Mouse (Mus musculus) heart, embryonic 15.5 days (tissue): ENCODE measurements around the gene Acot6. TPM values are rescaled to one million over a fixed set of nuclear protein-coding genes. Genes with fewer than 3 reads are reported as not detected.

Source experiments
- ATAC-seq: fragments of 200-750 bp; cut with Nextera tagmentation; replicated peaks from 2 replicates; pipeline ENCODE4 v1.8.0; 2017; ENCODE audit warnings: low read depth, moderate TSS enrichment; ENCODE audit not compliant: insufficient number of reproducible peaks, insufficient read depth, low FRiP score
- H3K27ac ChIP-seq: fragments of 300-500 bp; sonication (generic); 2 replicates; pipeline ENCODE4 v1.5.1; 2015; ENCODE audit warnings: mild to moderate bottlenecking, inconsistent platforms
- H3K27me3 ChIP-seq: fragments of 300-500 bp; sonication (generic); 2 replicates; pipeline ENCODE4 v1.6.1; 2015; ENCODE audit warnings: inconsistent platforms
- H3K36me3 ChIP-seq: fragments of 300-500 bp; sonication (generic); 2 replicates; pipeline ENCODE4 v1.6.1; 2015; ENCODE audit warnings: mild to moderate bottlenecking, inconsistent platforms
- H3K4me1 ChIP-seq: fragments of 300-500 bp; sonication (generic); replicated peaks from 2 replicates; pipeline ENCODE4 v1.6.1; 2015; ENCODE audit warnings: inconsistent platforms
- H3K4me2 ChIP-seq: fragments of 300-500 bp; sonication (generic); 2 replicates; pipeline ENCODE4 v1.6.1; 2015; ENCODE audit warnings: inconsistent platforms, mild to moderate bottlenecking, moderate library complexity
- H3K4me3 ChIP-seq: fragments of 300-500 bp; sonication (generic); 2 replicates; pipeline ENCODE4 v1.5.1; 2015; ENCODE audit warnings: mild to moderate bottlenecking, inconsistent platforms
- H3K9ac ChIP-seq: fragments of 300-500 bp; sonication (generic); 2 replicates; pipeline ENCODE4 v1.6.1; 2015; ENCODE audit warnings: mild to moderate bottlenecking, inconsistent platforms
- H3K9me3 ChIP-seq: fragments of 300-500 bp; sonication (generic); replicated peaks from 2 replicates; pipeline ENCODE4 v1.6.1; 2016; ENCODE audit warnings: inconsistent platforms
- WGBS: fragments of 180-500 bp; shearing (Covaris S2); methylation state at CpG from one replicate; pipeline ENCODE4 v1.1.7; 2015; ENCODE audit warnings: mixed read lengths; 5-methylcytosine and 5-hydroxymethylcytosine counted together
- polyA plus RNA-seq: library from polyadenylated mRNA; unstranded; fragments of >200 nt; fragmentation: Nextera tagmentation; extraction: Ambion mirVana; gene quantifications from 2 replicates; pipeline ENCODE4 v1.2.1, GENCODE M21; 2015

Gene Acot6
- polyA plus RNA-seq, 1 experiment from 2014 or later: 0.83 TPM

GRCm38 (mm10) chr12:84154786-84155522 is 54.5 kb downstream of the Acot6 start:
- Histone ChIP-seq H3K4me1 (peaks cover 39% of the 10 kb centered on the region), H3K9ac (no peak overlapping the region), H3K27ac (peak overlapping the region; percentile 63), H3K36me3 (peaks cover 58% of the 10 kb centered on the region), H3K27me3 (no peaks in the 10 kb centered on the region), H3K4me3 (no peak overlapping the region), H3K9me3 (no peaks in the 10 kb centered on the region), H3K4me2 (no peak overlapping the region)
- WGBS: 49% methylated on average over 11 of the region's 11 CpGs
- ATAC-seq: no peak; the same call in 1 of the 2 replicates

- ATAC-seq: no peak
- WGBS: 52% methylated on average over 2 of the region's 2 CpGs
These were observed 55.0 kb downstream of the Acot6 start for GRCm38 (mm10) chr12:84155523-84155871.

GRCm38 (mm10) chr12:84156210-84156609 is 55.8 kb downstream of the Acot6 start:
- H3K27me3 ChIP-seq: no peaks in the 10 kb centered on the region
- peaks cover 59% of the 10 kb centered on the region for H3K36me3 ChIP-seq
- peaks cover 29% of the 10 kb centered on the region for H3K4me1 ChIP-seq
- WGBS: 92% methylated on average over 18 of the region's 18 CpGs
- no peak overlapping the region for H3K27ac ChIP-seq
- H3K9me3 ChIP-seq: no peaks in the 10 kb centered on the region
- H3K9ac ChIP-seq: no peak overlapping the region; the same call in 1 of the 2 replicates
- ATAC-seq: no peak
- H3K4me2 ChIP-seq: no peak overlapping the region
- H3K4me3 ChIP-seq: no peak overlapping the region

More at GRCm38 (mm10) chr12:84155523-84155871, 55.0 kb downstream of the Acot6 start:
- Histone ChIP-seq H3K27me3 (no peaks in the 10 kb centered on the region), H3K4me1 (peaks cover 33% of the 10 kb centered on the region), H3K36me3 (peaks cover 59% of the 10 kb centered on the region), H3K9me3 (no peaks in the 10 kb centered on the region), H3K4me3 (no peak overlapping the region), H3K27ac (peak overlapping the region; percentile 63), H3K9ac (no peak overlapping the region), H3K4me2 (no peak overlapping the region)

- Histone ChIP-seq H3K27ac (no peak overlapping the region), H3K4me1 (peaks cover 22% of the 10 kb centered on the region), H3K9ac (no peak overlapping the region), H3K4me2 (no peak overlapping the region), H3K4me3 (no peak overlapping the region), H3K36me3 (peaks cover 56% of the 10 kb centered on the region), H3K27me3 (no peaks in the 10 kb centered on the region), H3K9me3 (no peaks in the 10 kb centered on the region)
- WGBS: 64% methylated on average over 14 of the region's 14 CpGs
- ATAC-seq: no peak
These were observed 57.7 kb downstream of the Acot6 start for GRCm38 (mm10) chr12:84158156-84158555.

- Histone ChIP-seq H3K9ac (no peak overlapping the region), H3K36me3 (peaks cover 51% of the 10 kb centered on the region), H3K4me3 (no peak overlapping the region), H3K9me3 (no peaks in the 10 kb centered on the region), H3K27me3 (no peaks in the 10 kb centered on the region), H3K27ac (no peak overlapping the region), H3K4me2 (no peak overlapping the region), H3K4me1 (peaks cover 15% of the 10 kb centered on the region)
- no peak for ATAC-seq
- WGBS: 92% methylated on average over 8 of the region's 8 CpGs
These were observed 60.0 kb downstream of the Acot6 start for GRCm38 (mm10) chr12:84160491-84160890.

Other genes starting within 250 kb of the Acot6 start
- gene Numb, start 178.7 kb upstream of the Acot6 start, polyA plus RNA-seq: 28.0 and 29.5 TPM in 2 replicates
- gene Riox1, start 150.0 kb upstream of the Acot6 start, polyA plus RNA-seq: 7.9 and 10.2 TPM in 2 replicates
- not detected in 2 replicates for gene Heatr4, start 115.8 kb upstream of the Acot6 start, polyA plus RNA-seq
- 65.8 and 78.0 TPM in 2 replicates for gene Acot2, start 112.8 kb upstream of the Acot6 start, polyA plus RNA-seq
- gene Acot1, start 91.2 kb upstream of the Acot6 start, polyA plus RNA-seq: 27.7 and 29.8 TPM in 2 replicates
- gene Acot4, start 62.3 kb upstream of the Acot6 start, polyA plus RNA-seq: 0.16 and 0.29 TPM in 2 replicates
- not detected in 2 replicates for gene Gm49366, start 61.7 kb upstream of the Acot6 start, polyA plus RNA-seq
- 0.56 and 0.73 TPM in 2 replicates for gene Acot3, start 48.5 kb upstream of the Acot6 start, polyA plus RNA-seq
- 0.10 TPM in 1 of 2 replicates, not detected in the other for gene Acot5, start 31.3 kb upstream of the Acot6 start, polyA plus RNA-seq
- gene Dnal1, start 13.7 kb downstream of the Acot6 start, polyA plus RNA-seq: 3.3 TPM in 2 replicates
- 0.42 and 0.55 TPM in 2 replicates for gene Pnma1, start 47.8 kb downstream of the Acot6 start, polyA plus RNA-seq
- gene Elmsan1, start 118.2 kb downstream of the Acot6 start, polyA plus RNA-seq: 6.0 and 10.0 TPM in 2 replicates
- gene Ptgr2, start 184.6 kb downstream of the Acot6 start, polyA plus RNA-seq: 69.3 and 89.7 TPM in 2 replicates
- 46.3 and 56.1 TPM in 2 replicates for gene Zfp410, start 216.2 kb downstream of the Acot6 start, polyA plus RNA-seq